ENCODE assay signal across 8 mouse cellular contexts in genomic region chr5:123973299-123974178, GRCm38 (mm10). TPM values are rescaled to one million over a fixed set of nuclear protein-coding genes. Genes with fewer than 3 reads are reported as not detected.
A peak's percentile ranks its signal among the peaks of the same experiment; 100 is the strongest.
DNase-seq lines count a peak whose midpoint lies in the region; ATAC-seq and TF ChIP-seq lines count a peak whose summit lies in the region.

Gene Hip1r (plus strand): TSS chr5:123973628.

- H3K79me2 ChIP-seq in myocyte (ENCODE audit: control insufficient read depth, insufficient read depth), result peaks cover 6% of the 10 kb centered on the region

- peak; percentile 80 for DNase-seq in CD4-positive helper T cell, adult 2 months (ENCODE audit: low read depth, low spot score)
- peak; percentile 28 to 63 for DNase-seq in adrenal gland, postnatal 4 days (ENCODE audit: low spot score in 2 of 2)
- peak; percentile 72 for DNase-seq in embryonic facial prominence, embryonic 14.5 days (ENCODE audit: low spot score)
- DNase-seq in heart, embryonic 10.5 days (ENCODE audit: low spot score), result peak; percentile 89
- peak; percentile 80 for DNase-seq in liver, embryonic 11.5 days (ENCODE audit: low spot score)

- H3ac ChIP-seq in myocyte (ENCODE audit: control insufficient read depth, insufficient read length), result peak within 1 kb of the TSS; percentile 34

- H3K27ac ChIP-seq in embryonic facial prominence, embryonic 14.5 days (replicated peaks; ENCODE audit: low read depth, low read length), result peak within 1 kb of the TSS; percentile 52
- peak within 1 kb of the TSS; percentile 88 for H3K27ac ChIP-seq in heart, embryonic 10.5 days
- H3K27ac ChIP-seq in kidney, embryonic 14.5 days (ENCODE audit: low read depth, low read length), result no peak within 1 kb of the TSS
- H3K27ac ChIP-seq in liver, embryonic 11.5 days (ENCODE audit: low read depth, low read length), result peak within 1 kb of the TSS; percentile 70
- H3K27ac ChIP-seq in stomach, embryonic 16.5 days (ENCODE audit: low read length), result peak within 1 kb of the TSS; percentile 78

- peak within 1 kb of the TSS; percentile 72 for H3K4me3 ChIP-seq in embryonic facial prominence, embryonic 14.5 days (ENCODE audit: low read depth, low read length)
- H3K4me3 ChIP-seq in heart, embryonic 10.5 days, result peak within 1 kb of the TSS; percentile 85
- peak within 1 kb of the TSS; percentile 71 for H3K4me3 ChIP-seq in kidney, embryonic 14.5 days (ENCODE audit: low read length)
- H3K4me3 ChIP-seq in liver, embryonic 11.5 days (ENCODE audit: low read depth, low read length), result peak within 1 kb of the TSS; percentile 76
- peak within 1 kb of the TSS; percentile 30 for H3K4me3 ChIP-seq in myocyte
- H3K4me3 ChIP-seq in stomach, embryonic 16.5 days (replicated peaks; ENCODE audit: low read length), result peak within 1 kb of the TSS; percentile 64

- peaks cover 12% of the 10 kb centered on the region for H3K4me1 ChIP-seq in embryonic facial prominence, embryonic 14.5 days (ENCODE audit: control insufficient read depth, insufficient read depth, low read length)
- peaks cover 38% of the 10 kb centered on the region for H3K4me1 ChIP-seq in heart, embryonic 10.5 days
- H3K4me1 ChIP-seq in kidney, embryonic 14.5 days (ENCODE audit: control insufficient read depth, insufficient read depth, low read length), result peaks cover 33% of the 10 kb centered on the region; the same call in 1 of the 2 replicates
- H3K4me1 ChIP-seq in liver, embryonic 11.5 days (replicated peaks; ENCODE audit: control insufficient read depth, insufficient read depth, low read length), result peaks cover 7% of the 10 kb centered on the region; the same call in 1 of the 2 replicates
- H3K4me1 ChIP-seq in stomach, embryonic 16.5 days (ENCODE audit: control insufficient read depth, insufficient read depth, low read length), result 0 out of 2 replicates have a peak, but pooled peaks cover 8% of the 10 kb centered on the region

- no peaks in the 10 kb centered on the region for H3K36me3 ChIP-seq in embryonic facial prominence, embryonic 14.5 days (ENCODE audit: control insufficient read depth, insufficient read depth, low read length)
- no peaks in the 10 kb centered on the region for H3K36me3 ChIP-seq in heart, embryonic 10.5 days
- no peaks in the 10 kb centered on the region for H3K36me3 ChIP-seq in kidney, embryonic 14.5 days (ENCODE audit: control insufficient read depth, insufficient read depth, low read length)
- H3K36me3 ChIP-seq in liver, embryonic 11.5 days (ENCODE audit: control insufficient read depth, insufficient read depth, low read length), result no peaks in the 10 kb centered on the region
- H3K36me3 ChIP-seq in myocyte (ENCODE audit: control insufficient read depth, insufficient read depth), result no peaks in the 10 kb centered on the region
- no peaks in the 10 kb centered on the region for H3K36me3 ChIP-seq in stomach, embryonic 16.5 days (ENCODE audit: control insufficient read depth, insufficient read depth, low read length)

- H3K27me3 ChIP-seq in embryonic facial prominence, embryonic 14.5 days (replicated peaks; ENCODE audit: control insufficient read depth, insufficient read depth, low read length), result peaks cover 7% of the 10 kb centered on the region; the same call in 1 of the 2 replicates
- peaks cover 62% of the 10 kb centered on the region for H3K27me3 ChIP-seq in heart, embryonic 10.5 days (ENCODE audit: insufficient read depth, poor library complexity, severe bottlenecking)
- H3K27me3 ChIP-seq in kidney, embryonic 14.5 days (ENCODE audit: control insufficient read depth, insufficient read depth, low read length), result peaks cover 9% of the 10 kb centered on the region; the same call in 1 of the 2 replicates
- H3K27me3 ChIP-seq in liver, embryonic 11.5 days (replicated peaks; ENCODE audit: control insufficient read depth, insufficient read depth, low read length), result peaks cover 2% of the 10 kb centered on the region; the same call in 1 of the 2 replicates
- no peaks in the 10 kb centered on the region for H3K27me3 ChIP-seq in myocyte (ENCODE audit: control insufficient read depth, insufficient read depth, insufficient read length)
- H3K27me3 ChIP-seq in stomach, embryonic 16.5 days (ENCODE audit: control insufficient read depth, insufficient read depth, low read length), result no peaks in the 10 kb centered on the region

- H3K4me2 ChIP-seq in embryonic facial prominence, embryonic 14.5 days (ENCODE audit: low read depth, low read length), result peak within 1 kb of the TSS; percentile 96
- peak within 1 kb of the TSS; percentile 93 for H3K4me2 ChIP-seq in kidney, embryonic 14.5 days (replicated peaks; ENCODE audit: low read depth, low read length)
- H3K4me2 ChIP-seq in liver, embryonic 11.5 days, result peak within 1 kb of the TSS; percentile 95
- H3K4me2 ChIP-seq in myocyte (ENCODE audit: low read depth), result peak within 1 kb of the TSS; percentile 92
- peak within 1 kb of the TSS; percentile 84 for H3K4me2 ChIP-seq in stomach, embryonic 16.5 days (ENCODE audit: low read depth, low read length)

- peak within 1 kb of the TSS; percentile 78 for H3K9ac ChIP-seq in embryonic facial prominence, embryonic 14.5 days (ENCODE audit: low read depth, low read length)
- peak within 1 kb of the TSS; percentile 84 for H3K9ac ChIP-seq in kidney, embryonic 14.5 days (ENCODE audit: low read depth, low read length)
- H3K9ac ChIP-seq in liver, embryonic 11.5 days (ENCODE audit: low read depth, low read length), result peak within 1 kb of the TSS; percentile 78
- H3K9ac ChIP-seq in stomach, embryonic 16.5 days (ENCODE audit: low read length), result peak within 1 kb of the TSS; percentile 78

- WGBS in embryonic facial prominence, embryonic 14.5 days, result under 1% methylated on average over 36 of the region's 106 CpGs
- 1% methylated on average over 106 of the region's 106 CpGs for WGBS in heart, embryonic 10.5 days
- WGBS in kidney, embryonic 14.5 days, result 1% methylated on average over 95 of the region's 106 CpGs
- 2% methylated on average over 106 of the region's 106 CpGs for WGBS in liver, embryonic 11.5 days
- under 1% methylated on average over 97 of the region's 106 CpGs for WGBS in stomach, embryonic 16.5 days

- ATAC-seq in embryonic facial prominence, embryonic 14.5 days (ENCODE audit: low read depth), result peak; percentile 67
- peak; percentile 77 for ATAC-seq in kidney, embryonic 14.5 days (ENCODE audit: low FRiP score, low TSS enrichment)
- peak; percentile 89 for ATAC-seq in liver, embryonic 11.5 days (replicated peaks; ENCODE audit: low FRiP score)
- peak; percentile 79 for ATAC-seq in stomach, embryonic 16.5 days (ENCODE audit: insufficient read depth, low FRiP score)

- no peaks in the 10 kb centered on the region for H3K9me3 ChIP-seq in embryonic facial prominence, embryonic 14.5 days (ENCODE audit: control insufficient read depth, low read length)
- no peaks in the 10 kb centered on the region for H3K9me3 ChIP-seq in heart, embryonic 10.5 days
- H3K9me3 ChIP-seq in kidney, embryonic 14.5 days (ENCODE audit: control insufficient read depth, low read length), result no peaks in the 10 kb centered on the region
- no peaks in the 10 kb centered on the region for H3K9me3 ChIP-seq in liver, embryonic 11.5 days (ENCODE audit: control insufficient read depth, low read length)
- H3K9me3 ChIP-seq in stomach, embryonic 16.5 days (replicated peaks; ENCODE audit: control insufficient read depth, low read length), result no peaks in the 10 kb centered on the region

- peak; percentile 93 for TF ChIP-seq POLR2A in myocyte (IDR thresholded peaks at IDR 0.05; ENCODE audit: insufficient read length, low read depth)

TF ChIP-seq in myocyte, 11 proteins besides CTCF, POLR2A, EP300 and RAD21:
- TF ChIP-seq TCF12 (IDR thresholded peaks at IDR 0.05; ENCODE audit: insufficient read depth, poor library complexity, severe bottlenecking), result no peak
- TF ChIP-seq CEBPB (IDR thresholded peaks at IDR 0.05; ENCODE audit: insufficient read depth, poor library complexity, severe bottlenecking), result no peak
- TF ChIP-seq SRF (IDR thresholded peaks at IDR 0.05; ENCODE audit: control insufficient read depth, insufficient read length, low read depth), result no peak
- TF ChIP-seq MYOG (IDR thresholded peaks at IDR 0.05; ENCODE audit: control insufficient read depth in 1 of 3, insufficient read depth in 1 of 3, insufficient read length in 2 of 3, low read depth in 2 of 3), result no peak
- TF ChIP-seq E2F4 (IDR thresholded peaks at IDR 0.05; ENCODE audit: insufficient read depth), result no peak
- no peak for TF ChIP-seq USF1 (IDR thresholded peaks at IDR 0.05; ENCODE audit: low read depth)
- TF ChIP-seq MYOD1 (IDR thresholded peaks at IDR 0.05; ENCODE audit: control insufficient read depth in 1 of 3, insufficient read length in 2 of 3, low read depth in 2 of 3), result peak in 1 of 3 experiments; percentile 28
TF ChIP-seq in myocyte: peak in this region for 1.

RNA-seq across cellular contexts. Expression of gene Hip1r, which starts in this region (rescaled TPM):
- total RNA-seq in adrenal gland, postnatal 4 days (2021), result 10 to 100 TPM; 16.3 to 23.6 TPM
- 7.5 and 8.4 TPM in 2 replicates for polyA plus RNA-seq in embryonic facial prominence, embryonic 14.5 days (2014; fragmentation: Nextera tagmentation; extraction: Ambion mirVana)
- polyA plus RNA-seq in heart, embryonic 10.5 days (2016; fragmentation: Nextera tagmentation; extraction: Ambion mirVana), result 6.5 and 8.4 TPM in 2 replicates
- 11.0 and 13.0 TPM in 2 replicates for polyA plus RNA-seq in kidney, embryonic 14.5 days (2014; fragmentation: Nextera tagmentation; extraction: Ambion mirVana)
- polyA plus RNA-seq in liver, embryonic 11.5 days (2014; fragmentation: Nextera tagmentation; extraction: Ambion mirVana), result 20.2 and 20.6 TPM in 2 replicates
- polyA plus RNA-seq in myocyte (2012; fragmentation: generic; extraction: Trizol), result 10.5 TPM
- polyA plus RNA-seq in stomach, embryonic 16.5 days (2015; fragmentation: Nextera tagmentation; extraction: Ambion mirVana), result 31.2 and 35.2 TPM in 2 replicates

Comparison
In these comparisons a context has a peak if more than half of its experiments do, and no peak if none do; other contexts are left out.
1. H3K4me3 ChIP-seq: peak in every context shown above with its lines; median percentile 85 in heart, embryonic 10.5 days; 76 in liver, embryonic 11.5 days; 72 in embryonic facial prominence, embryonic 14.5 days; 71 in kidney, embryonic 14.5 days; 64 in stomach, embryonic 16.5 days; 30 in myocyte.